Mouse (Mus musculus) megakaryocyte-erythroid progenitor cell, adult 5-6 weeks (primary cell): Measurements from ENCODE around the gene Ppia. TPM values are rescaled to one million over a fixed set of nuclear protein-coding genes. Genes with fewer than 3 reads are reported as not detected.

Experiments used
- total RNA-seq, 2 experiments: library from RNA; stranded (forward) in 1 of 2; stranded (reverse) in 1 of 2; fragments of 200-1000, 215-1000 nt in 1 of 2; fragments of >200 nt in 1 of 2; fragmentation: Nextera tagmentation in 1 of 2; gene quantifications; 2 replicates each; pipeline ENCODE4 v1.2.3; 2014 to 2017

Ppia gene
- total RNA-seq, 2 experiments from 2014 or later: 1,965 to 4,304 TPM

Other genes with a start within 250 kb of the Ppia start
- 2.9 TPM in 1 of 2 replicates, not detected in the other for gene A730071L15Rik, start 215.4 kb upstream of the Ppia start, total RNA-seq (2014; fragmentation: Nextera tagmentation)
- 0.47 TPM in 1 of 2 replicates, not detected in the other for gene A730071L15Rik, start 215.4 kb upstream of the Ppia start, total RNA-seq (2017)
- gene Nudcd3, start 215.0 kb upstream of the Ppia start, total RNA-seq (2014; fragmentation: Nextera tagmentation): 27.6 and 35.1 TPM in 2 replicates
- 34.6 and 39.0 TPM in 2 replicates for gene Nudcd3, start 215.0 kb upstream of the Ppia start, total RNA-seq (2017)
- gene Npc1l1, start 185.3 kb upstream of the Ppia start, total RNA-seq (2014; fragmentation: Nextera tagmentation): 0.22 TPM in 1 of 2 replicates, not detected in the other
- gene Npc1l1, start 185.3 kb upstream of the Ppia start, total RNA-seq (2017): not detected in 2 replicates
- 59.5 and 69.2 TPM in 2 replicates for gene Ddx56, start 147.7 kb upstream of the Ppia start, total RNA-seq (2014; fragmentation: Nextera tagmentation)
- 53.9 and 63.2 TPM in 2 replicates for gene Ddx56, start 147.7 kb upstream of the Ppia start, total RNA-seq (2017)
- 18.9 and 35.5 TPM in 2 replicates for gene Tmed4, start 140.6 kb upstream of the Ppia start, total RNA-seq (2014; fragmentation: Nextera tagmentation)
- gene Tmed4, start 140.6 kb upstream of the Ppia start, total RNA-seq (2017): 18.8 and 25.3 TPM in 2 replicates
- gene Ogdh, start 123.8 kb upstream of the Ppia start, total RNA-seq (2014; fragmentation: Nextera tagmentation): 125 and 127 TPM in 2 replicates
- 70.9 and 91.2 TPM in 2 replicates for gene Ogdh, start 123.8 kb upstream of the Ppia start, total RNA-seq (2017)
- gene Zmiz2, start 26.4 kb upstream of the Ppia start, total RNA-seq (2014; fragmentation: Nextera tagmentation): 65.9 and 70.0 TPM in 2 replicates
- 5.6 and 10.4 TPM in 2 replicates for gene Zmiz2, start 26.4 kb upstream of the Ppia start, total RNA-seq (2017)
- 144 and 178 TPM in 2 replicates for gene H2afv, start 29.0 kb downstream of the Ppia start, total RNA-seq (2014; fragmentation: Nextera tagmentation)
- gene H2afv, start 29.0 kb downstream of the Ppia start, total RNA-seq (2017): 85.9 and 103 TPM in 2 replicates
- gene Purb, start 60.5 kb downstream of the Ppia start, total RNA-seq (2014; fragmentation: Nextera tagmentation): 43.7 and 49.9 TPM in 2 replicates
- 60.5 and 70.9 TPM in 2 replicates for gene Purb, start 60.5 kb downstream of the Ppia start, total RNA-seq (2017)
- gene Myo1g, start 105.5 kb downstream of the Ppia start, total RNA-seq (2014; fragmentation: Nextera tagmentation): 7.3 and 16.1 TPM in 2 replicates
- gene Myo1g, start 105.5 kb downstream of the Ppia start, total RNA-seq (2017): 5.4 and 8.6 TPM in 2 replicates
- 45.8 and 55.6 TPM in 2 replicates for gene Ccm2, start 131.4 kb downstream of the Ppia start, total RNA-seq (2014; fragmentation: Nextera tagmentation)
- gene Ccm2, start 131.4 kb downstream of the Ppia start, total RNA-seq (2017): 26.8 and 32.7 TPM in 2 replicates
- not detected in 2 replicates for gene Nacad, start 190.6 kb downstream of the Ppia start, total RNA-seq (2014; fragmentation: Nextera tagmentation)
- not detected in 2 replicates for gene Nacad, start 190.6 kb downstream of the Ppia start, total RNA-seq (2017)
- 113 and 130 TPM in 2 replicates for gene Tbrg4, start 210.6 kb downstream of the Ppia start, total RNA-seq (2014; fragmentation: Nextera tagmentation)
- gene Tbrg4, start 210.6 kb downstream of the Ppia start, total RNA-seq (2017): 27.5 and 51.5 TPM in 2 replicates
- gene Wap, start 223.2 kb downstream of the Ppia start, total RNA-seq (2014; fragmentation: Nextera tagmentation): not detected in 2 replicates
- not detected in 2 replicates for gene Wap, start 223.2 kb downstream of the Ppia start, total RNA-seq (2017)
- gene Ramp3, start 243.1 kb downstream of the Ppia start, total RNA-seq (2014; fragmentation: Nextera tagmentation): not detected in 2 replicates
- gene Ramp3, start 243.1 kb downstream of the Ppia start, total RNA-seq (2017): not detected in 2 replicates